Mouse (Mus musculus) pancreas, adult 10 weeks (tissue): ENCODE data around the gene Timm44. TPM values are rescaled to one million over a fixed set of nuclear protein-coding genes. Genes with fewer than 3 reads are reported as not detected.

Experiments used
- polyA plus RNA-seq: library from polyadenylated mRNA; stranded (reverse); fragments of 350-450 nt; fragmentation: Illumina TruSeq; extraction: RNeasy Lipid Tissue Mini Kit (QIAGEN cat#74804); gene quantifications from one replicate; pipeline ENCODE4 v1.2.3, GENCODE M21; 2015; ENCODE audit warnings: low read depth, low replicate concordance; ENCODE audit not compliant: insufficient read depth

Gene Timm44
- polyA plus RNA-seq = 25.4 TPM

GRCm38 (mm10) chr8:4275275-4276110 lies at the start of gene Timm44:
Gene Timm44 (minus strand): TSS chr8:4275913.

GRCm38 (mm10) chr8:4324983-4325750 lies 49.5 kb upstream of the Timm44 start, which contains the start of the genes Ccl25 and Elavl1:
Gene Ccl25 (plus strand): TSS chr8:4325210.
Gene Elavl1 (minus strand): TSS chr8:4325413.

GRCm38 (mm10) chr8:4259125-4259804 lies 16.4 kb downstream of the Timm44 start, which contains the start of gene Ctxn1:
Gene Ctxn1 (minus strand): TSS chr8:4259274.

GRCm38 (mm10) chr8:4252934-4253841 lies 22.5 kb downstream of the Timm44 start, which contains the start of gene Snapc2:
Gene Snapc2 (plus strand): TSS chr8:4253080.

GRCm38 (mm10) chr8:4247951-4248540 lies 27.7 kb downstream of the Timm44 start, which contains the start of gene Tgfbr3l:
Gene Tgfbr3l (plus strand): TSS chr8:4248214.

GRCm38 (mm10) chr8:4238434-4239192 lies 37.1 kb downstream of the Timm44 start, which contains the start of the genes Map2k7 and Gm49320:
Gene Map2k7 (plus strand): TSS chr8:4238740.
Gene Gm49320 (plus strand): TSS chr8:4238865.

GRCm38 (mm10) chr8:4226739-4227347 lies 48.9 kb downstream of the Timm44 start, which contains the start of gene Lrrc8e:
Gene Lrrc8e (plus strand): TSS chr8:4226827.

GRCm38 (mm10) chr8:4216791-4217621 lies 58.7 kb downstream of the Timm44 start, which contains the start of gene Prr36:
Gene Prr36 (minus strand): TSS chr8:4217459.

Other genes with a start within 250 kb of the Timm44 start
- gene Cd209f, start 170.1 kb downstream of the Timm44 start, polyA plus RNA-seq = 7.1 TPM
- gene Cd209g, start 141.8 kb downstream of the Timm44 start, polyA plus RNA-seq = 3.0 TPM
- gene Evi5l, start 109.3 kb downstream of the Timm44 start, polyA plus RNA-seq = 5.1 TPM
- 0.17 TPM for gene Prr36, start 58.5 kb downstream of the Timm44 start, polyA plus RNA-seq
- gene Lrrc8e, start 49.1 kb downstream of the Timm44 start, polyA plus RNA-seq = 0.74 TPM
- gene Map2k7, start 37.2 kb downstream of the Timm44 start, polyA plus RNA-seq = 22.8 TPM
- not detected for gene Gm49320, start 37.0 kb downstream of the Timm44 start, polyA plus RNA-seq
- 6.2 TPM for gene Tgfbr3l, start 27.7 kb downstream of the Timm44 start, polyA plus RNA-seq
- gene Snapc2, start 22.8 kb downstream of the Timm44 start, polyA plus RNA-seq = 7.1 TPM
- gene Ctxn1, start 16.6 kb downstream of the Timm44 start, polyA plus RNA-seq = 3.6 TPM
- gene Ccl25, start 49.3 kb upstream of the Timm44 start, polyA plus RNA-seq = 7.7 TPM
- gene Elavl1, start 49.5 kb upstream of the Timm44 start, polyA plus RNA-seq = 8.1 TPM
- 13.0 TPM for gene Cers4, start 217.1 kb upstream of the Timm44 start, polyA plus RNA-seq